Mouse (Mus musculus) right cerebral cortex, postnatal 10 days (tissue): Measurements from ENCODE around the gene Tmem44.
"Not testable (repeated sequence)": the region's sequence is repeated elsewhere in the genome, so short reads cannot be mapped to it uniquely, and the experiment has no call there.

Experiments
- DNase-seq, 2 experiments: peaks; one replicate each; pipeline ENCODE4 v3.0.0; 2021; ENCODE audit warnings: low spot score in 2 of 2

The Tmem44 gene

GRCm38 (mm10) chr16:30497307-30497706 is 53.3 kb downstream of the Tmem44 start:
- DNase-seq = no peak

- no peak for DNase-seq
These were observed 55.8 kb downstream of the Tmem44 start for GRCm38 (mm10) chr16:30494883-30495282.

GRCm38 (mm10) chr16:30491742-30492141 is 58.9 kb downstream of the Tmem44 start:
- no peak for DNase-seq

GRCm38 (mm10) chr16:30490791-30491190 is 59.9 kb downstream of the Tmem44 start:
- no peak for DNase-seq

- DNase-seq = no peak
These were observed 60.3 kb downstream of the Tmem44 start for GRCm38 (mm10) chr16:30490316-30490715.

- no peak for DNase-seq
These were observed 61.0 kb downstream of the Tmem44 start for GRCm38 (mm10) chr16:30489662-30490061.

GRCm38 (mm10) chr16:30486498-30486897 is 64.1 kb downstream of the Tmem44 start:
- DNase-seq = no peak

- DNase-seq = no peak
These were observed 72.9 kb downstream of the Tmem44 start for GRCm38 (mm10) chr16:30477791-30478190.

GRCm38 (mm10) chr16:30477006-30477405 is 73.6 kb downstream of the Tmem44 start:
- no peak for DNase-seq

GRCm38 (mm10) chr16:30475633-30476461 is 74.8 kb downstream of the Tmem44 start:
- DNase-seq = peak; percentile 49 to 50

GRCm38 (mm10) chr16:30472447-30472846 is 78.2 kb downstream of the Tmem44 start:
- DNase-seq = no peak

- DNase-seq = no peak
These were observed 78.7 kb downstream of the Tmem44 start for GRCm38 (mm10) chr16:30471912-30472311.

GRCm38 (mm10) chr16:30468944-30469343 is 81.7 kb downstream of the Tmem44 start:
- no peak for DNase-seq

GRCm38 (mm10) chr16:30465680-30466298 is 84.9 kb downstream of the Tmem44 start:
- DNase-seq = no peak

GRCm38 (mm10) chr16:30464742-30465141 is 85.9 kb downstream of the Tmem44 start:
- DNase-seq = not testable (repeated sequence)
